Mouse (Mus musculus): Measurements from ENCODE around the gene Tial1.

- no peak for TF ChIP-seq EP300 (IDR thresholded peaks at IDR 0.05; ENCODE audit: low read depth)
- no peak for TF ChIP-seq CTCF (IDR thresholded peaks at IDR 0.05; ENCODE audit: low read depth)
Observed at GRCm38 (mm10) chr7:128419690-128420089, 41.8 kb downstream of the Tial1 start.
